Mouse (Mus musculus): ENCODE measurements at regions not wholly inside any gene's neighbourhood (a gene's known extent, or its start where the extent isn't known, plus 50 kb on each side); places are given as distances from the start of the nearest gene placed in this dataset.

DNA sequence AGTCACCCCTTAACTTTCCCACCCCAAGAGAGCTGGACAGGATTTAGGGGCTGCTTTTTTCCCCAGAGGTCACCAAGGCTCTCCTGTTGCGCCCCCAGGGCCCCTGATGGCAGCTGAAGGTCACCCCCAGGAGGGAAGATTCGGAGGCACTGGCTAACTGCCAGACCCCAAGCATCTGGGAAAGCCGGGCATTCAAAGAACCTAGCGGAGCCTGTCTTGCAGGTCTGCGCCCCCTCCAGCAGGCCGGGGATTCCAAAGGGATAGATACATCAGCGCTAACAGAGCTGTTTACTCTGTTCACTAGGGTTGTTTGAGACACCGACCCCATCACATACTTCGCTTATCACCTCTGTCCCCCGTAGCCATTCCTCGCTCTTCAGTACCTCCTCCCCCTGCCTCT, 154.6 kb upstream of the Usp9x start:
- Histone ChIP-seq H3K79me2 (ENCODE audit: control insufficient read depth, insufficient read depth) (no peaks in the 10 kb centered on the region), H3K4me3 (no peak overlapping the region), H3K36me3 (ENCODE audit: control insufficient read depth, insufficient read depth) (no peaks in the 10 kb centered on the region), H3ac (ENCODE audit: control insufficient read depth, insufficient read length) (no peak overlapping the region), H3K27me3 (ENCODE audit: control insufficient read depth, insufficient read depth, insufficient read length) (no peaks in the 10 kb centered on the region), H3K4me2 (ENCODE audit: low read depth) (no peak overlapping the region)
- no peak for TF ChIP-seq TCF3 (IDR thresholded peaks at IDR 0.05; ENCODE audit: insufficient read length, low read depth)
- TF ChIP-seq POLR2AphosphoS2 (IDR thresholded peaks at IDR 0.05; ENCODE audit: insufficient read length, low read depth) = no peak
- TF ChIP-seq MYOG (IDR thresholded peaks at IDR 0.05; ENCODE audit: control insufficient read depth in 1 of 3, insufficient read depth in 1 of 3, insufficient read length in 2 of 3, low read depth in 2 of 3) = no peak
- no peak for TF ChIP-seq CEBPB (IDR thresholded peaks at IDR 0.05; ENCODE audit: insufficient read depth, poor library complexity, severe bottlenecking)
- no peak for TF ChIP-seq TCF12 (IDR thresholded peaks at IDR 0.05; ENCODE audit: insufficient read depth, poor library complexity, severe bottlenecking)
- TF ChIP-seq MYOD1 (IDR thresholded peaks at IDR 0.05; ENCODE audit: control insufficient read depth in 1 of 3, insufficient read length in 2 of 3, low read depth in 2 of 3) = no peak
- TF ChIP-seq SRF (IDR thresholded peaks at IDR 0.05; ENCODE audit: control insufficient read depth, insufficient read length, low read depth) = no peak
- no peak for TF ChIP-seq REST (IDR thresholded peaks at IDR 0.05; ENCODE audit: insufficient read depth, insufficient read length)
- no peak for TF ChIP-seq MAX (IDR thresholded peaks at IDR 0.05; ENCODE audit: low read depth)
- no peak for TF ChIP-seq USF1 (IDR thresholded peaks at IDR 0.05; ENCODE audit: low read depth)
- no peak for TF ChIP-seq E2F4 (IDR thresholded peaks at IDR 0.05; ENCODE audit: insufficient read depth)
- TF ChIP-seq POLR2A (IDR thresholded peaks at IDR 0.05; ENCODE audit: insufficient read length, low read depth) = no peak

DNA sequence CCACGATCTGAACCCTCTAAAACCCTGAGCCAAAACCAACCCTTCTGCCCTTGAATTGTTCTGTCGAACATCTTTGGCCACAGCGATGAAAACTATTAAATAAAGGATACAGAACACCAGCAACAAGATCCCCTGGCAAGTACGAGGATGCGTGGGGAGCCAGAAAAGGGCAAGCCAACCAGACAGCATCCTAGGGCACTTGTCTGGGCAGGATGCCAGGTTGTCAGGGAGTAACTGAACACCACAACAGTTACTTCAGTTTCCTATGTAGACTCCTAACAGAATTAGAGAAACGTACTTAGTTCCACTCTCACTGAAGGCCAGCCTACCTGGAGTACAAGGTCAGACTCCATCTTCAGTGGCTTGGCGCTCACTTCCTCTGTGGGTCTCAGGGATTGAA, 138.4 kb upstream of the Med14 start:
- H3ac ChIP-seq (ENCODE audit: control insufficient read depth, insufficient read length) = no peak overlapping the region
- no peak overlapping the region for H3K4me2 ChIP-seq (ENCODE audit: low read depth)
- no peak overlapping the region for H3K4me3 ChIP-seq
- no peaks in the 10 kb centered on the region for H3K36me3 ChIP-seq (ENCODE audit: control insufficient read depth, insufficient read depth)
- H3K27me3 ChIP-seq (ENCODE audit: control insufficient read depth, insufficient read depth, insufficient read length) = no peaks in the 10 kb centered on the region
- H3K79me2 ChIP-seq (ENCODE audit: control insufficient read depth, insufficient read depth) = no peaks in the 10 kb centered on the region
- TF ChIP-seq CEBPB (IDR thresholded peaks at IDR 0.05; ENCODE audit: insufficient read depth, poor library complexity, severe bottlenecking) = no peak
- TF ChIP-seq USF1 (IDR thresholded peaks at IDR 0.05; ENCODE audit: low read depth) = no peak
- no peak for TF ChIP-seq POLR2A (IDR thresholded peaks at IDR 0.05; ENCODE audit: insufficient read length, low read depth)
- no peak for TF ChIP-seq TCF12 (IDR thresholded peaks at IDR 0.05; ENCODE audit: insufficient read depth, poor library complexity, severe bottlenecking)
- TF ChIP-seq MAX (IDR thresholded peaks at IDR 0.05; ENCODE audit: low read depth) = no peak
- no peak for TF ChIP-seq REST (IDR thresholded peaks at IDR 0.05; ENCODE audit: insufficient read depth, insufficient read length)
- TF ChIP-seq MYOD1 (IDR thresholded peaks at IDR 0.05; ENCODE audit: control insufficient read depth in 1 of 3, insufficient read length in 2 of 3, low read depth in 2 of 3) = no peak
- TF ChIP-seq POLR2AphosphoS2 (IDR thresholded peaks at IDR 0.05; ENCODE audit: insufficient read length, low read depth) = no peak
- no peak for TF ChIP-seq E2F4 (IDR thresholded peaks at IDR 0.05; ENCODE audit: insufficient read depth)
- no peak for TF ChIP-seq MYOG (IDR thresholded peaks at IDR 0.05; ENCODE audit: control insufficient read depth in 1 of 3, insufficient read depth in 1 of 3, insufficient read length in 2 of 3, low read depth in 2 of 3)
- TF ChIP-seq TCF3 (IDR thresholded peaks at IDR 0.05; ENCODE audit: insufficient read length, low read depth) = no peak
- TF ChIP-seq SRF (IDR thresholded peaks at IDR 0.05; ENCODE audit: control insufficient read depth, insufficient read length, low read depth) = no peak

DNA sequence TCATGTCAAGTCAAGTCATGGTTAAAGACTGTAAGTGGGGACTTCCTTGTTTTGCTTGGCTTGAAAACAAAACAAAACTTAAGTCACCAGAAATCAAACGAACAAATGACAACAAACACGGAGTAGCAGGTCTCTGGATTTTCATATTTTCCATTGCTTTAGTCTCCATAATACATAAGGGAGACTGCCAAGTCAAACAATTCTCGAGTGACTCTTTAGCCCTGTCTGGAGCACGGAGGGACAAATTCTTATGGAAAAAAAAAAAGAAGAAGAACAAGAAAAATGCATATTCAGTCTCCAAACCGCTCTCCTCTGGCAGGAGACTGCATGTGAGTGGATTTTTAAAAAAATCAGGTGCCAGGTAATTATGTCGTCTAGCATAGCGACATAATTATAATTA, 129.6 kb upstream of the Med14 start:
- Histone ChIP-seq H3K4me3 (no peak overlapping the region), H3K79me2 (ENCODE audit: control insufficient read depth, insufficient read depth) (no peaks in the 10 kb centered on the region), H3K36me3 (ENCODE audit: control insufficient read depth, insufficient read depth) (no peaks in the 10 kb centered on the region), H3ac (ENCODE audit: control insufficient read depth, insufficient read length) (no peak overlapping the region), H3K27me3 (ENCODE audit: control insufficient read depth, insufficient read depth, insufficient read length) (no peaks in the 10 kb centered on the region), H3K4me2 (ENCODE audit: low read depth) (no peak overlapping the region)
- TF ChIP-seq CEBPB (IDR thresholded peaks at IDR 0.05; ENCODE audit: insufficient read depth, poor library complexity, severe bottlenecking) (no peak), POLR2AphosphoS2 (IDR thresholded peaks at IDR 0.05; ENCODE audit: insufficient read length, low read depth) (no peak)

DNA sequence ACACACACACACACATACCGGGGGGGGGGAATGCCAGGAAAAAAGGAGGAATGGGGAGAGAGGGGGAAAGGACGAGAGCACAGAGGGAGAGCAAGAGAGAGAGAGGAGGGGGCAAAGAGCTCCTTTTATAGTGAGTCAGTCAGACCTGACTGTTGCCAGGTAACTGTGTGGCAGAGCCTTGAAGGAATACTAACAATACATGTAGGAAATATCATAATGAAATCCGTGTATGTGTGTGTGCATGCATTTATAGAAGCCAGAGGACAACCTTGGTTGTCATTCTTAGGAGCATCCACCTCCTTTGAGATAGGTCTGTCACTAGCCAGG, 127.6 kb upstream of the Med14 start:
- H3K79me2 ChIP-seq (ENCODE audit: control insufficient read depth, insufficient read depth) = no peaks in the 10 kb centered on the region
- no peaks in the 10 kb centered on the region for H3K27me3 ChIP-seq (ENCODE audit: control insufficient read depth, insufficient read depth, insufficient read length)
- no peak overlapping the region for H3K4me3 ChIP-seq
- TF ChIP-seq E2F4 (IDR thresholded peaks at IDR 0.05; ENCODE audit: insufficient read depth) = no peak
- no peak for TF ChIP-seq MYOG (IDR thresholded peaks at IDR 0.05; ENCODE audit: control insufficient read depth in 1 of 3, insufficient read depth in 1 of 3, insufficient read length in 2 of 3, low read depth in 2 of 3)
- TF ChIP-seq MYOD1 (IDR thresholded peaks at IDR 0.05; ENCODE audit: control insufficient read depth in 1 of 3, insufficient read length in 2 of 3, low read depth in 2 of 3) = no peak
- TF ChIP-seq REST (IDR thresholded peaks at IDR 0.05; ENCODE audit: insufficient read depth, insufficient read length) = no peak
- no peak for TF ChIP-seq SRF (IDR thresholded peaks at IDR 0.05; ENCODE audit: control insufficient read depth, insufficient read length, low read depth)
- no peak for TF ChIP-seq POLR2A (IDR thresholded peaks at IDR 0.05; ENCODE audit: insufficient read length, low read depth)
- no peak for TF ChIP-seq CEBPB (IDR thresholded peaks at IDR 0.05; ENCODE audit: insufficient read depth, poor library complexity, severe bottlenecking)
- TF ChIP-seq TCF12 (IDR thresholded peaks at IDR 0.05; ENCODE audit: insufficient read depth, poor library complexity, severe bottlenecking) = no peak
- no peaks in the 10 kb centered on the region for H3K36me3 ChIP-seq (ENCODE audit: control insufficient read depth, insufficient read depth)
- H3K4me2 ChIP-seq (ENCODE audit: low read depth) = no peak overlapping the region
- H3ac ChIP-seq (ENCODE audit: control insufficient read depth, insufficient read length) = no peak overlapping the region

DNA sequence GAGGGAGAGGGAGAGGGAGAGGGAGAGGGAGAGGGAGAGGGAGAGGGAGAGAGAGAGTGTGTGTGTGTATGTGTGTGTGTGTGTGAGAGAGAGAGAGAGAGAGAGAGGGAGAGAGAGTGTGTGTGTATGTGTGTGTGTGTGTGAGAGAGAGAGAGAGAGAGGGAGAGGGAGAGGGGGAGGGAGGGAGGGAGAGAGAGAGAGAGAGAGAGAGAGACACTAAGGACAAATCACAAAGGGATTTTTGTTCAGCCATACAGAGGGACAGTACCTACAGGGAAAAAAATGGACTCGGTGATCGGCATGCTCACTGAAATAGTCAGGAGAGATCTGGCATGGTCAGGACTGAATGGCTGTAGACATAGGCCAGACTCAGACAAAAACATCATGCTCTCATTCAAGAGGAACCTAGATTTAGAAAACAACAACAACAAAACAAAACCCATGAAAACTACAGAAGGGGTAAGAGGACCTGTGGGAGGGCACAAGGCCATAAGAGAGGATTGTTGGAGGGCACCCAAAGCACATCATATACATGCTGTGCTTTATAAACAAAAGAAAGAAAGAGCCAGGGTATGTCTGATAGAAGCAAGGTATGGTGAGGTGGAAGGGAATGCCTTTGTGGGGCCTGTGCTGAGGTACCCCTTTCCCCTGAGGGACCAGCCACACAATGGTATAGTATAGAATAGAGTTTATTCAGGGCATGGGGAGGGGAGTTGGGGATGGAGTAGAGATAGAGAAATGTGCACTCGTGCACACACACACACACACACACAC, 127.0 kb upstream of the Med14 start:
- no peaks in the 10 kb centered on the region for H3K79me2 ChIP-seq (ENCODE audit: control insufficient read depth, insufficient read depth)
- H3K27me3 ChIP-seq (ENCODE audit: control insufficient read depth, insufficient read depth, insufficient read length) = no peaks in the 10 kb centered on the region
- H3K4me3 ChIP-seq = no peak overlapping the region
- no peak overlapping the region for H3ac ChIP-seq (ENCODE audit: control insufficient read depth, insufficient read length)
- no peak overlapping the region for H3K4me2 ChIP-seq (ENCODE audit: low read depth)
- TF ChIP-seq USF1 (IDR thresholded peaks at IDR 0.05; ENCODE audit: low read depth) = no peak
- no peak for TF ChIP-seq SRF (IDR thresholded peaks at IDR 0.05; ENCODE audit: control insufficient read depth, insufficient read length, low read depth)
- TF ChIP-seq CEBPB (IDR thresholded peaks at IDR 0.05; ENCODE audit: insufficient read depth, poor library complexity, severe bottlenecking) = no peak
- no peak for TF ChIP-seq MAX (IDR thresholded peaks at IDR 0.05; ENCODE audit: low read depth)
- TF ChIP-seq TCF3 (IDR thresholded peaks at IDR 0.05; ENCODE audit: insufficient read length, low read depth) = no peak
- no peak for TF ChIP-seq MYOG (IDR thresholded peaks at IDR 0.05; ENCODE audit: control insufficient read depth in 1 of 3, insufficient read depth in 1 of 3, insufficient read length in 2 of 3, low read depth in 2 of 3)
- TF ChIP-seq REST (IDR thresholded peaks at IDR 0.05; ENCODE audit: insufficient read depth, insufficient read length) = no peak
- TF ChIP-seq POLR2AphosphoS2 (IDR thresholded peaks at IDR 0.05; ENCODE audit: insufficient read length, low read depth) = no peak
- TF ChIP-seq TCF12 (IDR thresholded peaks at IDR 0.05; ENCODE audit: insufficient read depth, poor library complexity, severe bottlenecking) = no peak
- no peak for TF ChIP-seq E2F4 (IDR thresholded peaks at IDR 0.05; ENCODE audit: insufficient read depth)
- no peak for TF ChIP-seq MYOD1 (IDR thresholded peaks at IDR 0.05; ENCODE audit: control insufficient read depth in 1 of 3, insufficient read length in 2 of 3, low read depth in 2 of 3)
- TF ChIP-seq POLR2A (IDR thresholded peaks at IDR 0.05; ENCODE audit: insufficient read length, low read depth) = no peak
- H3K36me3 ChIP-seq (ENCODE audit: control insufficient read depth, insufficient read depth) = no peaks in the 10 kb centered on the region

Data from myocyte (in vitro differentiated cells).